Mouse (Mus musculus): ENCODE results near the gene Vmn2r89.
"Not testable (repeated sequence)": the region's sequence is repeated elsewhere in the genome, so short reads cannot be mapped to it uniquely, and the experiment has no call there.

Gene Vmn2r89

GRCm38 (mm10) chr14:51451557-51451956 is at the start of gene Vmn2r89:
Gene Vmn2r89 (plus strand): TSS chr14:51451857.
- DNase-seq = not testable (repeated sequence)

- DNase-seq = no peak
Measured at GRCm38 (mm10) chr14:51410520-51410919, 41.1 kb upstream of the Vmn2r89 start, which contains the start of gene Vmn2r88. Gene Vmn2r88 (plus strand): TSS chr14:51410820.

GRCm38 (mm10) chr14:51423885-51424284 is 27.8 kb upstream of the Vmn2r89 start:
- no peak for DNase-seq

- DNase-seq = peak in 1 of 2 experiments; percentile 23
Measured at GRCm38 (mm10) chr14:51430138-51430537, 21.5 kb upstream of the Vmn2r89 start.

- no peak for DNase-seq
Measured at GRCm38 (mm10) chr14:51434546-51434945, 17.1 kb upstream of the Vmn2r89 start.

GRCm38 (mm10) chr14:51435020-51435419 is 16.6 kb upstream of the Vmn2r89 start:
- no peak for DNase-seq

GRCm38 (mm10) chr14:51438955-51439354 is 12.7 kb upstream of the Vmn2r89 start:
- DNase-seq = no peak

GRCm38 (mm10) chr14:51480278-51480677 is 28.6 kb downstream of the Vmn2r89 start:
- DNase-seq = not testable (repeated sequence)

GRCm38 (mm10) chr14:51481332-51482015 is 29.8 kb downstream of the Vmn2r89 start:
- DNase-seq = not testable (repeated sequence)

- DNase-seq = no peak
Measured at GRCm38 (mm10) chr14:51482051-51482715, 30.5 kb downstream of the Vmn2r89 start.

GRCm38 (mm10) chr14:51482971-51483381 is 31.3 kb downstream of the Vmn2r89 start:
- not testable (repeated sequence) for DNase-seq

GRCm38 (mm10) chr14:51483671-51484070 is 32.0 kb downstream of the Vmn2r89 start:
- DNase-seq = no peak

GRCm38 (mm10) chr14:51486111-51486510 is 34.5 kb downstream of the Vmn2r89 start:
- DNase-seq = no peak

GRCm38 (mm10) chr14:51495781-51496180 is 44.1 kb downstream of the Vmn2r89 start:
- DNase-seq = no peak

GRCm38 (mm10) chr14:51496955-51497354 is 45.3 kb downstream of the Vmn2r89 start:
- DNase-seq = no peak

- no peak for DNase-seq
Measured at GRCm38 (mm10) chr14:51497958-51498357, 46.3 kb downstream of the Vmn2r89 start.

GRCm38 (mm10) chr14:51499707-51500275 is 48.1 kb downstream of the Vmn2r89 start:
- no peak for DNase-seq

- DNase-seq = no peak
Measured at GRCm38 (mm10) chr14:51500461-51500860, 48.8 kb downstream of the Vmn2r89 start.

GRCm38 (mm10) chr14:51507416-51507815 is 55.8 kb downstream of the Vmn2r89 start:
- DNase-seq = no peak
